Mouse (Mus musculus): ENCODE results near the gene Nvl.

The Nvl gene

GRCm38 (mm10) chr1:181064648-181065047 lies 79.4 kb downstream of the Nvl start:
- DNase-seq, result no peak

DNA sequence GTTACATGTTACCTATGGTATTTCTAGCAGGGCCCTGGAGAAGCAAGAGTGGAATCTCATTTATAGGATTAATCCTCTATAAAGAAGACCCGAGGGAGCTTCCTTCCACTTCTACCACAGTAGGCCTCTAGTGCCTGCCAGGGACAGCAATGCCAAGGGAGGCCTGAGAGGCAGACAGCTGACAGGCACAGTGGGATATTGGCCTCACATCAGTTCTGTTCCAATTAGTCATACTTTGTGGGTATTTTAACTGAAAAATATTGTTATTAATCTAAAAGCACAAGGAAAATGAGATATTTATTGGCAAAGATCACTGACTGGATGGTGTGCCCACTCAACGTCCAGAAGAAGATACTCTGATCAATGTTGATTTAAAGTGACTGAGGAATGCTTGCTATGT lies 80.0 kb downstream of the Nvl start:
- no peak for DNase-seq

DNA sequence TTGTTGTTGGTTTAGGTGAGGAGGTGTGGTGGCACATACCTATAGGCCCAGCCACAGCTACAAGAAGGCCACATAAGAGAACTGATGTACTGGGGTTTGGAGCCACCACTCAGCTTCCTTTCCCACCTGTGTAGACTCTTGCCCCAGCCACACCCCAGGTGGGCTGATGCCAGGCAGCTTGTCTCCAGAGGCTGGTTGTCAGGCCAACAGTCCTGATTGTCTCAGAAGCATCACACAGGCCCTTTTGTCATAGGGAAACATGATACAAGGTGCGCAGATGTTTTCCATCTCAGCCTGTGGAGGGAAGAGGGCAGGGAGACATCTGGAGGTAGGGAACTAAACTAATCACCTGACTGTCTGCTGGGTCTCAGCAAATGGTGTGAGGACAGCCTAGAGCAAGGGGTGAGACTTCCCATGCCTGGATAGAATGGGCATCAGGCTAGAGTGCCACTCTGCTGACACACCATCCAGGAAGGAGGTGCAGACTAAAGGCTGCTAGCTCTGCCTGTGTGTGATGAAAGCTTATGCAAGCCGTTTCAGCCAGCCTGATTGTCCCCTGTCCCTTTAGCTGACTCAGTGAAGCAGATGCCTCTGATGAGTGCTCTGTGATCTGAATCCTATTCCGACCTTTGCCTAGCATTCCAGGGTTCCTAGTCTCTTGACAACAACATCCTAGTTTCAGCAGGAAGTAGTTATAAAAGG lies 82.1 kb downstream of the Nvl start:
- DNase-seq, result no peak

DNA sequence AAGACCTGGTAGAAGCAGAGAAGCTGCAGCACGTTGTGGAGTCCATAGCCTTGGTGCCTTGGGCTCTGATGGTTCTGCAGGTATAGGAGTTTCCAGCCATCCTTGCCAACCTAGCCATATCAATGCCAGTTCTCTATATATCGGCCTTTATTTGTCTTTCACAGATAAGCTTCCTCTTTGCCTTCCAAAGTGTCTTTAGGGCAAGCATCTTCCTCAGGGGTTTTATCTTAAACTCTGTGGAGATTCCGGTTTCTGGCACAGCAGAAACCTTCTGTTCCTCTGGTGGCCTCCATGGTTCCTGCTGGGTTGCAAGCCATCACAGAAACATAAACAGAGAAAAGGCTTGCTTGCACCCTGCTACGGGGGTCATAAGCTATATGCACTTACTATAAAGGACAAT lies 91.1 kb downstream of the Nvl start:
- no peak for DNase-seq

- no peak for DNase-seq
Measured at GRCm38 (mm10) chr1:181050937-181051336, 93.1 kb downstream of the Nvl start, which contains the start of gene 9130409I23Rik. Gene 9130409I23Rik (plus strand): TSS chr1:181051237.

- no peak for DNase-seq
Measured at GRCm38 (mm10) chr1:181049328-181049842, 94.6 kb downstream of the Nvl start.

DNA sequence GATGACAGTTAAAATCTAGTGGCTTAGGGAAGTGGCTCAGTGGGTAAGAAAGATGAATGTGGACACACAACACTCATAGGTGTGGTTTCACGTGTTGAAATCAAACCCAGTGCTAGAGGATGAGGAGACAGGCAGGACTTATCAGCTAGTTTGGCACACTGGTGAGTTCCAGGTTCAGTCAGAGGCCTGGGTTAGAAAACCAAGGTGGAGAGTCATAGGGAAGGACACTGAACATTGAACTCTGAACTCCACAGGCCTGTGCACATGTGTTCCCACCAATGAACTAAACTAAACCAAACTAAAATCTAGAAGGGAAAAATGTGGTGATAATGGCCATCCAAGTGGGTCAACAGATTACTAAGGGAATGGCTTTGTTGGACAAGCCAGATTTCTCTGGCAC lies 96.5 kb downstream of the Nvl start:
- no peak for DNase-seq

DNA sequence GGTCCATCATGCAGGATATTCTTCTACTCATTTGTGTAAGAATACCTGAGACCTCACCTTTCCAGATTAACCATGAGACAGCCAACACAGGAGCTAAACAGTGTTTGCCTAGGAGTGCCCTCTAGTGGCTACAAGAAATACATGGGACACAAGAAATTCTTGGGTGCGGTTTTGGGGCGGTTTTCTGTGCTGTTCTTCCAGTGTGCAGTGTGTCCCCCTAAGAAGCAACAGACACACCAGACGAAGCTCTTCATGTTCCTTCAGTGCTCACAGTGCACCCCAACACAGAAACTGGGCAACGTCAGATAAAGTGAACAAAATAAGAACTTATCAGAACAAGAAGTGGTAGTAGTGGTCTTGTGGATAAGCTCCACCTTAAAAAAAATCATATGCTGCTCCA lies 104.4 kb downstream of the Nvl start:
- no peak for DNase-seq

- DNase-seq, result no peak
Measured at GRCm38 (mm10) chr1:181037623-181038022, 106.4 kb downstream of the Nvl start.

Data from layer of hippocampus, adult 9-11 months (tissue).